Mouse (Mus musculus) intestine, embryonic 16.5 days (tissue): Measurements from ENCODE around the gene Tubb2b. TPM values are rescaled to one million over a fixed set of nuclear protein-coding genes. Genes with fewer than 3 reads are reported as not detected.

Experiments
- ATAC-seq: fragments of 200-750 bp; cut with Nextera tagmentation; 2 replicates; pipeline ENCODE4 v1.8.0; 2017; ENCODE audit warnings: moderate TSS enrichment, moderate library complexity
- H3K27ac ChIP-seq: fragments of 300-500 bp; sonication (generic); 2 replicates; pipeline ENCODE4 v1.5.1; 2014; ENCODE audit warnings: mild to moderate bottlenecking, low read length
- H3K27me3 ChIP-seq: fragments of 300-500 bp; sonication (generic); replicated peaks from 2 replicates; pipeline ENCODE4 v1.6.1; 2014; ENCODE audit warnings: low read length, control low read depth, mixed read lengths; ENCODE audit not compliant: control insufficient read depth, insufficient read depth
- H3K36me3 ChIP-seq: fragments of 300-500 bp; sonication (generic); 2 replicates; pipeline ENCODE4 v1.6.1; 2014; ENCODE audit warnings: low read length, control low read depth; ENCODE audit not compliant: control insufficient read depth, insufficient read depth
- H3K4me1 ChIP-seq: fragments of 300-500 bp; sonication (generic); 2 replicates; pipeline ENCODE4 v1.6.1; 2014; ENCODE audit warnings: low read length, control low read depth, mixed read lengths; ENCODE audit not compliant: control insufficient read depth, insufficient read depth
- H3K4me2 ChIP-seq: fragments of 300-500 bp; sonication (generic); 2 replicates; pipeline ENCODE4 v1.6.1; 2014; ENCODE audit warnings: low read depth, low read length, control low read depth
- H3K4me3 ChIP-seq: fragments of 300-500 bp; sonication (generic); 2 replicates; pipeline ENCODE4 v1.5.1; 2014; ENCODE audit warnings: mild to moderate bottlenecking, low read length
- H3K9ac ChIP-seq: fragments of 300-500 bp; sonication (generic); 2 replicates; pipeline ENCODE4 v1.6.1; 2014; ENCODE audit warnings: low read depth, low read length
- H3K9me3 ChIP-seq: fragments of 300-500 bp; sonication (generic); 2 replicates; pipeline ENCODE4 v1.6.1; 2016; ENCODE audit warnings: low read length, control low read depth; ENCODE audit not compliant: control insufficient read depth
- WGBS: fragments of 180-500 bp; shearing (Covaris S2); extraction: QIAGEN DNeasy Blood & Tissue Kit; methylation state at CpG from one replicate; pipeline ENCODE4 v1.1.7; 2014; 5-methylcytosine and 5-hydroxymethylcytosine counted together
- polyA plus RNA-seq: library from polyadenylated mRNA; unstranded; fragments of >200 nt; fragmentation: Nextera tagmentation; extraction: Ambion mirVana; gene quantifications from 2 replicates; pipeline ENCODE4 v1.2.1, GENCODE M21; 2015

The Tubb2b gene
- polyA plus RNA-seq, 1 experiment from 2014 or later: 36.0 TPM

DNA sequence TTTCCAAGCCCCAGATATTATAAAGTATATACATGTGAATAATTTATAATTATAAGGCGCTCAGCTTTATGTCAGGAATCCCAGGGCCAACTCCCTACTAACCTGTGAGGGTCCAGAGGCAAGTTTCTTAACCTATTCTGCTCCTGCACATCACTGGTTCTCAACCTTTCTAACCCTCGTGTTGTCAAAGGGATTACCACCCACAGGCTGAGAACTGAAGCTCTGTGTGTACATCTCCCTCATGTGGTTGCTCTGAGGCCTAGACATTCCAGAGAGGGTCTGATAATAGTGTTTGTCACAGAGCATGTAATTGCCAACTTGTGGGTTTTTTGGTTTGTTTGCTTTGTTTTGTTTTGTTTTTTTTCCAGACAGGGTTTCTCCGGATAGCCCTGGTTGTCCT is 16.6 kb upstream of the Tubb2b start:
- no peaks in the 10 kb centered on the region for H3K9me3 ChIP-seq
- no peak overlapping the region for H3K4me3 ChIP-seq
- H3K36me3 ChIP-seq: no peaks in the 10 kb centered on the region
- peaks cover 20% of the 10 kb centered on the region for H3K4me1 ChIP-seq
- H3K4me2 ChIP-seq: no peak overlapping the region
- H3K27ac ChIP-seq: no peak overlapping the region
- no peak overlapping the region for H3K9ac ChIP-seq
- H3K27me3 ChIP-seq: no peaks in the 10 kb centered on the region
- ATAC-seq: no peak
- 54% methylated on average over 3 of the region's 3 CpGs for WGBS

DNA sequence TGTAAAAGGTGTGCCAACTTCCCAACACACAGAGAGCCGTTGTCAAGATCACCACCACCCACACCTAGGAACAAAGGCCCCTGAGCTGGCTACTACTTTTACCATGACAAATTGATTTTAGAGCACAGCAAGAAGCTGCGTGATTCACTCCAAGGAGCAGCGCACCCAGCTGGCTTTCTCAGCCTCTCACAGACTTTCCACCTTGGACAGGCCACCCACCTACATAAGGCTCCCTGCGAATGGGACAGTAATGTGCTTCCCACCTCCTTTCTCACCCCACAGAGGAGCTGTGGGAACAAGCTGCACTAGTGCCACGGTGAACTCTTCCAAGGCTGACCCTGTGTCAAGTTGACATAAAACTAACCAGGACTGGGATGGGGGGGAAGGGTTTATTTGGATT is 13.1 kb upstream of the Tubb2b start:
- Histone ChIP-seq H3K4me1 (peaks cover 7% of the 10 kb centered on the region; the same call in 1 of the 2 replicates), H3K27ac (no peak overlapping the region), H3K4me2 (no peak overlapping the region), H3K36me3 (no peaks in the 10 kb centered on the region), H3K9me3 (no peaks in the 10 kb centered on the region), H3K9ac (no peak overlapping the region), H3K4me3 (no peak overlapping the region), H3K27me3 (no peaks in the 10 kb centered on the region)
- WGBS: 51% methylated on average over 5 of the region's 5 CpGs
- no peak for ATAC-seq

GRCm38 (mm10) chr13:34136605-34137004 is 6.3 kb upstream of the Tubb2b start:
- Histone ChIP-seq H3K4me3 (no peak overlapping the region), H3K36me3 (no peaks in the 10 kb centered on the region), H3K9me3 (no peaks in the 10 kb centered on the region), H3K9ac (no peak overlapping the region), H3K4me2 (no peak overlapping the region), H3K27me3 (peaks cover 3% of the 10 kb centered on the region; the same call in 1 of the 2 replicates), H3K27ac (no peak overlapping the region), H3K4me1 (peaks cover 6% of the 10 kb centered on the region)
- WGBS: 56% methylated on average over 7 of the region's 7 CpGs
- 0 out of 2 replicates have a peak, but pooled peaks have one; percentile 31 for ATAC-seq

GRCm38 (mm10) chr13:34134276-34134675 is 4.0 kb upstream of the Tubb2b start:
- Histone ChIP-seq H3K27me3 (peaks cover 3% of the 10 kb centered on the region; the same call in 1 of the 2 replicates), H3K27ac (no peak overlapping the region), H3K9ac (no peak overlapping the region), H3K4me1 (peaks cover 19% of the 10 kb centered on the region), H3K9me3 (no peaks in the 10 kb centered on the region), H3K4me3 (no peak overlapping the region), H3K4me2 (no peak overlapping the region), H3K36me3 (no peaks in the 10 kb centered on the region)
- WGBS: 76% methylated on average over 7 of the region's 7 CpGs
- no peak for ATAC-seq

DNA sequence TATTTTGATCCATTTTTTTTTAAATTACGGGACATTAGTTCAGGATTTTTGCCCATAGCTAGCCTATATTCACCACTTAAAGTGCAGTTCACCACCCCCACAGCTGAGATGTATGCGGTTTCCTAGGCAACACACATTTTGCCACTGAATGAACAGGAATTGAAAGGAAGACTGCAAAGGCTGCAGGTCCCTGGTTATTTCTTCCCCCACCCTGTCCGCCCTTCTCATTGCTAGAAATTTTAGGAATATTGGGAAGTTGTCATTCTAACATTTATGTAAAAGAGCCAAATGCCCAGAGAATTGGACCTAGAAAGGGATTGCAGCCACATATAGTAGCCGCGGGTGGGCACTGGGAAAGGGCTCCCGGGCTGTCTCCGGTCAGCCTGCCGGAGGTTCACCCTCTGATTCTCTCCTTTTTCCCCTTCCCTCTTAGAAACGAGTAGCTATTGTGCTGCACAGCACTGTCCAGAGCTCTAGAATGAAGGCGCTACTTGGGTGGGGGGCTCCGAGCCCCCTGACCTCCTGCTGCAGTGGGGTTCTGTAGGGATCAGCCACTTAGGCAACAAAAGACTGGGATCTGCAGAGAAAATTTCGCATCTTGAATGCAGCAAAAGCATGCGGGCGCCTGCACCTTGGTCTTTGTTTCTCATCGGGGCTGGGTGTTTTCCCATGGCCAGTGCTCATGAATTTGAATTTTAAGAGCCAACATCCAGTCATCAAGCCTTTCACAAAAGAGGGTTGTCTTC is 3.2 kb upstream of the Tubb2b start:
- H3K27ac ChIP-seq: no peak overlapping the region
- peaks cover 3% of the 10 kb centered on the region; the same call in 1 of the 2 replicates for H3K27me3 ChIP-seq
- no peak overlapping the region for H3K4me3 ChIP-seq
- no peak for ATAC-seq
- 0 out of 2 replicates have a peak overlapping the region, but pooled peaks have one; percentile 35 for H3K9ac ChIP-seq
- 24% methylated on average over 15 of the region's 15 CpGs for WGBS
- H3K4me2 ChIP-seq: no peak overlapping the region
- no peaks in the 10 kb centered on the region for H3K9me3 ChIP-seq
- no peaks in the 10 kb centered on the region for H3K36me3 ChIP-seq
- H3K4me1 ChIP-seq: peaks cover 21% of the 10 kb centered on the region

DNA sequence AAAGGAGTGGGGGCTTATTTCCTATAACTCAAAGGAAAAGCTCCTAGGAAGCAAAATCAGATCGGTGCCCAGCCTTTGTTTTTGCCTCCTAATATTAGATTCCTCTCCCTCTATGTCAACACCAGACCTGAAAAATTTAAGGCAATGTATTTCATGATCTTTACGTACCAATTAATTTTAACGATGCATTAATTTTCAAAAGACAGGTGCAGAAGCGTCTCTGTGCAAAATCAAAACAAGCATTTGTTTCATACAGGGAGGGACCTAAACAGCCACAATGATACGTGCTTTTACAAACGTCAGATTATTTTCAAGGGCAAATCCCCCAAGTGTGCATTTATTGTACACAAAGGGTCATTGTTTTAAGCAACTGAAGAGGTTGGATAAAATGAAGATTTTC is 2.6 kb upstream of the Tubb2b start:
- ATAC-seq: no peak
- H3K9me3 ChIP-seq: no peaks in the 10 kb centered on the region
- H3K36me3 ChIP-seq: no peaks in the 10 kb centered on the region
- H3K27ac ChIP-seq: no peak overlapping the region
- H3K4me3 ChIP-seq: no peak overlapping the region
- H3K9ac ChIP-seq: no peak overlapping the region
- H3K27me3 ChIP-seq: peaks cover 3% of the 10 kb centered on the region; the same call in 1 of the 2 replicates
- 35% methylated on average over 6 of the region's 6 CpGs for WGBS
- H3K4me1 ChIP-seq: peaks cover 21% of the 10 kb centered on the region
- H3K4me2 ChIP-seq: no peak overlapping the region

GRCm38 (mm10) chr13:34132299-34132698 is 2.0 kb upstream of the Tubb2b start:
- H3K9ac ChIP-seq: no peak overlapping the region
- WGBS: 20% methylated on average over 15 of the region's 15 CpGs
- H3K9me3 ChIP-seq: no peaks in the 10 kb centered on the region
- no peak overlapping the region for H3K27ac ChIP-seq
- peaks cover 21% of the 10 kb centered on the region for H3K4me1 ChIP-seq
- H3K27me3 ChIP-seq: peaks cover 3% of the 10 kb centered on the region; the same call in 1 of the 2 replicates
- no peak overlapping the region; the same call in 1 of the 2 replicates for H3K4me3 ChIP-seq
- no peak for ATAC-seq
- H3K36me3 ChIP-seq: no peaks in the 10 kb centered on the region
- H3K4me2 ChIP-seq: peak overlapping the region; percentile 96

DNA sequence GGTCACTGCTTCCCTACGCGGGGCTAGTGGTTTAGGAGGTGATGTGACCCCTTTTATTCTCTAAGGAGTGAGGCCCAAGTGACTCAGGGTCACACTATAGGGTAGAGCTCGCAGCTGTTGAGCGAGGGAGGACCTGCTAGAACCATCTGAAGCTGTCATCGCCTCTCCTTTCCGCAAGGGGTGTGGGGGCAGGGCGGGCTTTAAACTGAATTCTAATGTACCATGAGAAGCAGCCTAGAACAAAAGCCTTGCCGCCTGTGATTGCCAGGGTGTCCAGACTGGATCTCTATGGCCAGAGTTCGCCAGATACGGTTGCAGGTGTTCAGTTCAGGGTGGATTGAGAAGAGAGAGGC is 1.4 kb upstream of the Tubb2b start:
- Histone ChIP-seq H3K36me3 (no peaks in the 10 kb centered on the region), H3K9ac (peak overlapping the region; percentile 71), H3K4me3 (peak overlapping the region; percentile 75), H3K27me3 (peaks cover 3% of the 10 kb centered on the region; the same call in 1 of the 2 replicates), H3K9me3 (no peaks in the 10 kb centered on the region), H3K27ac (peak overlapping the region; percentile 61), H3K4me1 (peaks cover 21% of the 10 kb centered on the region), H3K4me2 (peak overlapping the region; percentile 96)
- peak; percentile 21 for ATAC-seq
- 6% methylated on average over 10 of the region's 10 CpGs for WGBS

- Histone ChIP-seq H3K9me3 (no peaks in the 10 kb centered on the region), H3K9ac (peak overlapping the region; percentile 71)
- under 1% methylated on average over 24 of the region's 24 CpGs for WGBS
Observed at GRCm38 (mm10) chr13:34131011-34131707, 893 bp upstream of the Tubb2b start.

More at GRCm38 (mm10) chr13:34131011-34131707, 893 bp upstream of the Tubb2b start:
- peak overlapping the region; percentile 96 for H3K4me2 ChIP-seq
- peaks cover 3% of the 10 kb centered on the region; the same call in 1 of the 2 replicates for H3K27me3 ChIP-seq
- no peaks in the 10 kb centered on the region for H3K36me3 ChIP-seq
- H3K4me1 ChIP-seq: peaks cover 21% of the 10 kb centered on the region
- H3K4me3 ChIP-seq: peak overlapping the region; percentile 75
- H3K27ac ChIP-seq: peak overlapping the region; percentile 61
- ATAC-seq: peak; percentile 48
